Mouse (Mus musculus): ENCODE measurements around the gene Znrf3.

DNA sequence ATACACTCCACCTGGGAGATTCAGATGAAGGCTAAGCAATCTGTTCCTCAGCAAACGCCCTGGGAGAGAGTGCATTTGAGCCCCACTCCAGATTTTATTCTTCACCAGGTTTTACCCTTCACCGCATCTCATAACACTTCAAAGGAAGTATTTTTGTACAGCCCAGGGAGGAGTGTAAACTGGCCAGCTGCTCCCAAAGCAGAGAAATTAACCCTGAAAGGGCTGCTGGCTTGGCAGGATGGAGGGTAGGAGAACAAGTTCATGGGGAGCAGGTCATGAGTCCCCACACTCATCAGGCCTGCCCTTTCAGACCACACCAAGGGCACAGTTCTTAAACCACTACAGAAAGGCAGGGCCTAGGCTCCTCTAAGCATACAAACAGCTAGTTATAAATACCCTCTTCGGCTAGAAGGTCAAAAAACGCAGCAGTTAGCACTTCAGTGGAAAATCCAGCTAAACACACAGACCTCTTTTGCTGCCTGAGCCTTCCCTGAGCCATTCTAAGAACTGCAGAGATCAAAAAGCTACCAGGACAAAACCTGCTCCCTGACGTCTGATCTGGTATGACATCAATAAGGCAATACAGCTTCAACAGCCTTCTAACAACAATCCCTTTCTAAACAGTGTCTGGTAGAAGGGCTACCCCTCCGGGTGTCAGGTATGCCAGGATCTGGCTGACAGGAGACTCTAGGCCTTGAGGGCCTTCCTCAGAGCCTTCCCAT, 28.9 kb downstream of the Znrf3 start:
- TF ChIP-seq CTCF (IDR thresholded peaks at IDR 0.05; ENCODE audit: extremely low read depth, insufficient read depth, insufficient read length, insufficient replicate concordance) = no peak
- TF ChIP-seq POLR2A (IDR thresholded peaks at IDR 0.05; ENCODE audit: low read depth, low read length) = no peak
